8 mouse cellular contexts compared by ENCODE assay signal in the genomic region with DNA sequence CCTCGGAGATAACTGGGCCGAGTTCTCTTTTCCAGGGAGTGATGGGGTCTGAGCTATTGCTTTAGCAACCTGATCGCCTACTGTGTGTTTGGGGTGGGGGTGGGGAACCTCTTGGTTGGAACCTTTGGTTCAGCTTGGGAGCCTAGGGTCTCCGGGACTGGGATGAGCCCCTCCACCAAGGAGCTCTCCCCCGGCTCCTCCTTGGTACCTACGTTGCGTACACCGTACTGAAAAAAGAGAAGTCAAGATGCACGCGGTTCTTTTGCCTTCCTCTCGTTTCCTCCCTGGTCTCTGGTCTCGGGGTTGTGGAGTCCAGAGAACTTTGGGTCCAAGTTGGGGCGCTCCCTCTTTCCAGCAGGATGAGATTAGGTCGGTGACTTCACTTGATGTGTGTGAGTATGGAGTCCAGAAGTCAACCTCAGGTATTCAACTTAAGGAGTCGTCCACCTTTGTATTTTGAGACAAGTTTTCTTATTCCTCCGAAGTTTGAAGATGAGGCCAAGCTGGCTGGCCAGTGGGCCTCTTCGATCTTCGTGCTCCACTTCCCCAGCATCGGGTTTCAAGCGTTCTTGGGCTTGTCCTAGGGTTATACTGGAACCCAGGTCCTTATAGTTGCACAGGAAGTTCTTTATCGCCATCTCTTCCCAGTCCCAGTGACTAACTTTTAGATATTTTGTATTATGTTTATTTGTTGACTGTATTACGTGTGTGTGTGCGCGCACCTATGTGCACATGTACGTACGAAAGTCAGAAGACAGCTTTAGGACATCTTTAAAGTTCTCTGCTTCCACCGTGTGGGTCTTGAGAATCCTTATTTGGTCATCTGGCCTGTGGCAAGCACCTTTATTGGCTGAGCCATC. TPM values are rescaled to one million over a fixed set of nuclear protein-coding genes. Genes with fewer than 3 reads are reported as not detected.
DNase-seq lines count a peak whose midpoint lies in the region; ATAC-seq and TF ChIP-seq lines count a peak whose summit lies in the region.

No protein-coding gene starts in this region.

- 22% methylated on average over 27 of the region's 27 CpGs for WGBS in forebrain, embryonic 13.5 days
- 21% methylated on average over 27 of the region's 27 CpGs for WGBS in limb, embryonic 10.5 days

- no peak for TF ChIP-seq RAD21 in CH12.LX (IDR thresholded peaks at IDR 0.05; ENCODE audit: low read depth, low read length)

- H3K79me2 ChIP-seq in CH12.LX (replicated peaks; ENCODE audit: control insufficient read depth, extremely low read depth, insufficient read depth, poor library complexity, severe bottlenecking) (peaks cover 53% of the 10 kb centered on the region), myocyte (ENCODE audit: control insufficient read depth, insufficient read depth) (peaks cover 33% of the 10 kb centered on the region)

- no peak for TF ChIP-seq CTCF in CH12.LX (conservative IDR thresholded peaks at IDR 0.05 in 1 of 2, IDR thresholded peaks at IDR 0.05 in 1 of 2; ENCODE audit: low read depth in 2 of 2, low read length in 2 of 2)

- dilution Hi-C loops in CH12.LX (cut with MboI; ENCODE audit: extremely low pct_ligation_motif_present, extremely low pct_unique_long_range_greater_than_20kb, low sequenced_read_pairs), result no loop called here

- peak; percentile 36 for ATAC-seq in forebrain, embryonic 13.5 days
- ATAC-seq in activated CD4-positive, CD25-positive, alpha-beta regulatory T cell, adult 4 months, result no peak

- peak overlapping the region; percentile 83 to 94 (median 87) for H3K4me3 ChIP-seq in CH12.LX (replicated peaks in 1 of 3; ENCODE audit: low read depth in 2 of 3, low read length in 2 of 3, poor library complexity in 1 of 3)
- H3K4me3 ChIP-seq in forebrain, embryonic 13.5 days, result peak overlapping the region; percentile 88
- peak overlapping the region; percentile 95 for H3K4me3 ChIP-seq in limb, embryonic 10.5 days
- peak overlapping the region; percentile 49 for H3K4me3 ChIP-seq in myocyte

- H3K4me1 ChIP-seq in CH12.LX (ENCODE audit: control insufficient read depth in 1 of 2, insufficient read depth in 2 of 2), result peaks cover 3 to 43% of the 10 kb centered on the region in 2 experiments; a peak in 3 of 4 replicates
- H3K4me1 ChIP-seq in forebrain, embryonic 13.5 days, result peaks cover 22% of the 10 kb centered on the region
- H3K4me1 ChIP-seq in limb, embryonic 10.5 days, result peaks cover 22% of the 10 kb centered on the region

- H3K9me3 ChIP-seq in CH12.LX (replicated peaks; ENCODE audit: low read length), result peaks cover 2% of the 10 kb centered on the region
- no peaks in the 10 kb centered on the region for H3K9me3 ChIP-seq in forebrain, embryonic 13.5 days (replicated peaks)
- no peaks in the 10 kb centered on the region for H3K9me3 ChIP-seq in limb, embryonic 10.5 days (replicated peaks)

- H3K4me2 ChIP-seq in CH12.LX (ENCODE audit: insufficient read depth, low read depth, poor library complexity, severe bottlenecking) (peak overlapping the region; percentile 72), myocyte (ENCODE audit: low read depth) (peak overlapping the region; percentile 84)
- peak overlapping the region; percentile 85 for H3K4me2 ChIP-seq in forebrain, embryonic 13.5 days

- peak overlapping the region; percentile 84 for H3K9ac ChIP-seq in CH12.LX (ENCODE audit: insufficient read depth, low read depth)
- peak overlapping the region; percentile 86 for H3K9ac ChIP-seq in forebrain, embryonic 13.5 days

- 0 out of 2 replicates have a peak, but pooled peaks have one; percentile 29 for TF ChIP-seq EP300 in CH12.LX (IDR thresholded peaks at IDR 0.05; ENCODE audit: low read length)

- H3K36me3 ChIP-seq in CH12.LX (replicated peaks in 1 of 2; ENCODE audit: control insufficient read depth in 1 of 2, insufficient read depth in 1 of 2, low read length in 1 of 2), result peaks cover 6 to 39% of the 10 kb centered on the region in 2 experiments
- no peaks in the 10 kb centered on the region for H3K36me3 ChIP-seq in forebrain, embryonic 13.5 days (ENCODE audit: poor library complexity, severe bottlenecking)
- peaks cover 34% of the 10 kb centered on the region for H3K36me3 ChIP-seq in limb, embryonic 10.5 days
- no peaks in the 10 kb centered on the region for H3K36me3 ChIP-seq in myocyte (ENCODE audit: control insufficient read depth, insufficient read depth)

- no peak overlapping the region for H3K27ac ChIP-seq in CH12.LX (ENCODE audit: insufficient read depth, low read depth)
- peak overlapping the region; percentile 66; the same call in 1 of the 2 replicates for H3K27ac ChIP-seq in forebrain, embryonic 13.5 days
- H3K27ac ChIP-seq in limb, embryonic 10.5 days, result peak overlapping the region; percentile 97

- H3K27me3 ChIP-seq in CH12.LX (replicated peaks) (no peaks in the 10 kb centered on the region), myocyte (ENCODE audit: control insufficient read depth, insufficient read depth, insufficient read length) (no peaks in the 10 kb centered on the region)
- no peaks in the 10 kb centered on the region for H3K27me3 ChIP-seq in forebrain, embryonic 13.5 days
- H3K27me3 ChIP-seq in limb, embryonic 10.5 days (ENCODE audit: low read depth, poor library complexity, severe bottlenecking), result no peaks in the 10 kb centered on the region

- H3ac ChIP-seq in myocyte (ENCODE audit: control insufficient read depth, insufficient read length), result peak overlapping the region; percentile 47

- DNase-seq in embryo, embryonic 10 days (ENCODE audit: low spot score), result peak; percentile 32
- DNase-seq in embryo, embryonic 9.5 days (ENCODE audit: extremely low spot score), result no peak
- DNase-seq in CH12.LX (ENCODE audit: extremely low read depth), result peak; percentile 50
- no peak for DNase-seq in limb, embryonic 10.5 days (ENCODE audit: low spot score)
- no peak for DNase-seq in adrenal gland, postnatal 4 days (ENCODE audit: low spot score in 2 of 2)

- TF ChIP-seq POLR2A in CH12.LX (IDR thresholded peaks at IDR 0.05; ENCODE audit: low read depth, low read length) (no peak), myocyte (IDR thresholded peaks at IDR 0.05; ENCODE audit: insufficient read length, low read depth) (no peak)

- in situ Hi-C loops in CH12.LX (cut with MboI; ENCODE audit: low pct_ligation_motif_present, low pct_unique_long_range_greater_than_20kb, low sequenced_read_pairs), result no loop called here

TF ChIP-seq in CH12.LX, 34 proteins besides CTCF, POLR2A, EP300 and RAD21 (continues in another document):
- TF ChIP-seq ELF1 (IDR thresholded peaks at IDR 0.05; ENCODE audit: low read depth, low read length), result 0 out of 2 replicates have a peak, but pooled peaks have one; percentile 18

TF ChIP-seq in myocyte, 11 proteins besides CTCF, POLR2A, EP300 and RAD21 (continues in another document):
- TF ChIP-seq E2F4 (IDR thresholded peaks at IDR 0.05; ENCODE audit: insufficient read depth), result no peak

RNA-seq across cellular contexts. Expression of a gene that starts 1.0 kb away (rescaled TPM):
- 48.4 and 49.6 TPM in 2 replicates for total RNA-seq in CH12.LX (2012; rRNA removed)
- total RNA-seq in CH12.LX (2014; rRNA removed), result 30.1 and 37.7 TPM in 2 replicates
- 147 and 164 TPM in 2 replicates for polyA plus RNA-seq in CH12.LX (2012; ENCODE audit: insufficient read length, low read depth)
- 33.6 and 37.6 TPM in 2 replicates for polyA plus RNA-seq in forebrain, embryonic 13.5 days (2015; fragmentation: Nextera tagmentation; extraction: Ambion mirVana)
- polyA plus RNA-seq in limb, embryonic 10.5 days (2016; fragmentation: Nextera tagmentation; extraction: Ambion mirVana), result 52.1 and 59.0 TPM in 2 replicates
- 24.8 TPM for polyA plus RNA-seq in myocyte (2012; fragmentation: generic; extraction: Trizol)
- 10 to 100 TPM; 13.7 to 14.3 TPM for polyA plus RNA-seq in activated CD4-positive, CD25-positive, alpha-beta regulatory T cell, adult 4 months (2017; shearing (Covaris generic))
- total RNA-seq in adrenal gland, postnatal 4 days (2021), result 10 to 100 TPM; 34.2 to 37.0 TPM

RNA-seq across cellular contexts. Expression of a gene that starts 8.4 kb away (rescaled TPM):
- total RNA-seq in CH12.LX (2012; rRNA removed) (21.0 and 23.8 TPM in 2 replicates), CH12.LX (2014; rRNA removed) (22.7 and 26.0 TPM in 2 replicates)
- polyA plus RNA-seq in CH12.LX (2012; ENCODE audit: insufficient read length, low read depth) (33.0 and 36.9 TPM in 2 replicates), myocyte (2012; fragmentation: generic; extraction: Trizol) (17.2 TPM)
- 10.2 and 12.3 TPM in 2 replicates for polyA plus RNA-seq in forebrain, embryonic 13.5 days (2015; fragmentation: Nextera tagmentation; extraction: Ambion mirVana)
- polyA plus RNA-seq in limb, embryonic 10.5 days (2016; fragmentation: Nextera tagmentation; extraction: Ambion mirVana), result 23.5 and 25.5 TPM in 2 replicates
- 10 to 100 TPM in 1 of 2 experiments, 1 to 10 TPM in 1; 6.1 to 13.8 TPM for polyA plus RNA-seq in activated CD4-positive, CD25-positive, alpha-beta regulatory T cell, adult 4 months (2017; shearing (Covaris generic))
- total RNA-seq in adrenal gland, postnatal 4 days (2021), result 10 to 100 TPM; 14.0 to 16.0 TPM

RNA-seq across cellular contexts. Expression of a gene that starts 33.2 kb away (rescaled TPM):
- total RNA-seq in CH12.LX (2012; rRNA removed) (21.3 and 24.9 TPM in 2 replicates), CH12.LX (2014; rRNA removed) (34.5 and 48.8 TPM in 2 replicates)
- polyA plus RNA-seq in CH12.LX (2012; ENCODE audit: insufficient read length, low read depth) (39.8 and 58.3 TPM in 2 replicates), myocyte (2012; fragmentation: generic; extraction: Trizol) (70.7 TPM)
- polyA plus RNA-seq in forebrain, embryonic 13.5 days (2015; fragmentation: Nextera tagmentation; extraction: Ambion mirVana), result 53.7 and 54.6 TPM in 2 replicates
- polyA plus RNA-seq in limb, embryonic 10.5 days (2016; fragmentation: Nextera tagmentation; extraction: Ambion mirVana), result 56.7 and 57.9 TPM in 2 replicates
- polyA plus RNA-seq in activated CD4-positive, CD25-positive, alpha-beta regulatory T cell, adult 4 months (2017; shearing (Covaris generic)), result 10 to 100 TPM; 18.0 to 36.4 TPM
- total RNA-seq in adrenal gland, postnatal 4 days (2021), result 10 to 100 TPM; 12.8 to 18.9 TPM

RNA-seq across cellular contexts. Expression of a gene that starts 52.4 kb away (rescaled TPM):
- total RNA-seq in CH12.LX (2012; rRNA removed), result 466 and 486 TPM in 2 replicates
- 650 and 656 TPM in 2 replicates for total RNA-seq in CH12.LX (2014; rRNA removed)
- polyA plus RNA-seq in CH12.LX (2012; ENCODE audit: insufficient read length, low read depth), result 687 and 803 TPM in 2 replicates
- 1,082 and 1,216 TPM in 2 replicates for polyA plus RNA-seq in forebrain, embryonic 13.5 days (2015; fragmentation: Nextera tagmentation; extraction: Ambion mirVana)
- polyA plus RNA-seq in limb, embryonic 10.5 days (2016; fragmentation: Nextera tagmentation; extraction: Ambion mirVana), result 856 and 992 TPM in 2 replicates
- polyA plus RNA-seq in myocyte (2012; fragmentation: generic; extraction: Trizol), result 878 TPM
- polyA plus RNA-seq in activated CD4-positive, CD25-positive, alpha-beta regulatory T cell, adult 4 months (2017; shearing (Covaris generic)), result 1,000 to 10,000 TPM in 1 of 2 experiments, 100 to 1,000 TPM in 1; 706 to 1,210 TPM
- 1,000 to 10,000 TPM; 1,138 to 1,334 TPM for total RNA-seq in adrenal gland, postnatal 4 days (2021)

RNA-seq across cellular contexts. Expression of a gene that starts 53.2 kb away (rescaled TPM):
- 0.59 and 0.80 TPM in 2 replicates for total RNA-seq in CH12.LX (2012; rRNA removed)
- total RNA-seq in CH12.LX (2014; rRNA removed), result not detected in 2 replicates
- polyA plus RNA-seq in CH12.LX (2012; ENCODE audit: insufficient read length, low read depth), result 0.87 and 1.1 TPM in 2 replicates
- 0.27 and 0.38 TPM in 2 replicates for polyA plus RNA-seq in forebrain, embryonic 13.5 days (2015; fragmentation: Nextera tagmentation; extraction: Ambion mirVana)
- polyA plus RNA-seq in limb, embryonic 10.5 days (2016; fragmentation: Nextera tagmentation; extraction: Ambion mirVana), result 0.44 and 0.54 TPM in 2 replicates
- 1.9 TPM for polyA plus RNA-seq in myocyte (2012; fragmentation: generic; extraction: Trizol)
- 1 to 10 TPM in 1 of 2 experiments, under 1 TPM in 1; 0.68 to 1.1 TPM for polyA plus RNA-seq in activated CD4-positive, CD25-positive, alpha-beta regulatory T cell, adult 4 months (2017; shearing (Covaris generic))
- total RNA-seq in adrenal gland, postnatal 4 days (2021), result under 1 TPM in 1 of 2 experiments, not detected in 1; 0.25 TPM

Comparison
In these comparisons a context has a peak if more than half of its experiments do, and no peak if none do; other contexts are left out.
1. DNase-seq: peak in embryo, embryonic 10 days (single experiment) and CH12.LX (single experiment); none in embryo, embryonic 9.5 days (single experiment), limb, embryonic 10.5 days (single experiment) and adrenal gland, postnatal 4 days (0 of 2).
2. Peak in every context shown above with its lines, with median percentiles within 50 percentile points of each other: H3K4me2 ChIP-seq and H3K4me3 ChIP-seq.